9 mouse cellular contexts compared by ENCODE assay signal in genomic region chr3:36688874-36689273, GRCm38 (mm10). TPM values are rescaled to one million over a fixed set of nuclear protein-coding genes. Genes with fewer than 3 reads are reported as not detected.
DNase-seq lines count a peak whose midpoint lies in the region; ATAC-seq and TF ChIP-seq lines count a peak whose summit lies in the region.
"Had no signal": no experiment of that assay in that cellular context is flagged by ENCODE, and none has a peak within 500 bp of the region (broad histone marks: within the 10 kb centered on the region; RNA-seq: fewer than 3 reads in every experiment).

No protein-coding gene starts in this region.

- TF ChIP-seq CTCF in forebrain, postnatal 0 days (IDR thresholded peaks at IDR 0.05; ENCODE audit: low read depth): peak; percentile 87
- TF ChIP-seq CTCF in layer of hippocampus, adult 2 months (conservative IDR thresholded peaks at IDR 0.05): peak; percentile 82
- TF ChIP-seq CTCF in lung, embryonic 14.5 days (IDR thresholded peaks at IDR 0.05; ENCODE audit: low read depth): peak; percentile 91

- no peak overlapping the region for H3K27ac ChIP-seq in ES-E14 (ENCODE audit: insufficient read depth, low read depth, low read length, poor library complexity, severe bottlenecking)
- H3K27ac ChIP-seq in forebrain, postnatal 0 days (ENCODE audit: low read depth, low read length): no peak overlapping the region
- H3K27ac ChIP-seq in layer of hippocampus, adult 2 months: no peak overlapping the region
- no peak overlapping the region for H3K27ac ChIP-seq in lung, embryonic 14.5 days (ENCODE audit: low read depth)

- no peaks in the 10 kb centered on the region for H3K36me3 ChIP-seq in ES-E14 (ENCODE audit: control insufficient read depth, insufficient read depth, low read length, poor library complexity, severe bottlenecking)
- no peaks in the 10 kb centered on the region for H3K36me3 ChIP-seq in forebrain, postnatal 0 days (ENCODE audit: insufficient read depth)
- H3K36me3 ChIP-seq in lung, embryonic 14.5 days (ENCODE audit: insufficient read depth): no peaks in the 10 kb centered on the region

- H3K9ac ChIP-seq in ES-E14 (ENCODE audit: insufficient read depth, low read depth, low read length, poor library complexity, severe bottlenecking): no peak overlapping the region
- H3K9ac ChIP-seq in forebrain, postnatal 0 days: peak overlapping the region; percentile 79
- H3K9ac ChIP-seq in lung, embryonic 14.5 days: no peak overlapping the region

- in situ Hi-C loops in ES-E14 (cut with MboI; ENCODE audit: low sequenced_read_pairs in 2 of 2, unreplicated experiment in 2 of 2): no loop called here

- DNase-seq in ES-E14 (ENCODE audit: low read depth, low spot score): peak; percentile 67
- DNase-seq in cerebellum, adult 11-12 months: peak; percentile 40
- peak; percentile 79 for DNase-seq in forebrain, postnatal 0 days
- peak; percentile 87 for DNase-seq in heart, postnatal 4 days
- peak; percentile 19 to 64 for DNase-seq in layer of hippocampus, adult 2 months (ENCODE audit: low spot score in 2 of 2)
- DNase-seq in lung, embryonic 14.5 days: peak; percentile 84
- peak; percentile 50 for DNase-seq in retina, adult 2 months (ENCODE audit: low read depth, low spot score)
- DNase-seq in thymus, postnatal 14 days: peak; percentile 71

- 4% methylated on average over 21 of the region's 21 CpGs for WGBS in forebrain, postnatal 0 days
- 3% methylated on average over 21 of the region's 21 CpGs for WGBS in lung, embryonic 14.5 days

- no peaks in the 10 kb centered on the region for H3K9me3 ChIP-seq in ES-E14 (ENCODE audit: control insufficient read depth, insufficient read depth, low read depth, low read length)
- H3K9me3 ChIP-seq in forebrain, postnatal 0 days (ENCODE audit: low read length): no peaks in the 10 kb centered on the region
- no peaks in the 10 kb centered on the region for H3K9me3 ChIP-seq in lung, embryonic 14.5 days (ENCODE audit: low read depth, low read length)

- H3K4me2 ChIP-seq in forebrain, postnatal 0 days (ENCODE audit: low read depth): peak overlapping the region; percentile 74
- peak overlapping the region; percentile 91 for H3K4me2 ChIP-seq in lung, embryonic 14.5 days

- no peaks in the 10 kb centered on the region for H3K4me1 ChIP-seq in ES-E14 (ENCODE audit: control insufficient read depth in 2 of 2, insufficient read depth in 2 of 2, low read length in 2 of 2, poor library complexity in 1 of 2)
- no peaks in the 10 kb centered on the region for H3K4me1 ChIP-seq in forebrain, postnatal 0 days (ENCODE audit: insufficient read depth)
- H3K4me1 ChIP-seq in lung, embryonic 14.5 days (ENCODE audit: insufficient read depth): no peaks in the 10 kb centered on the region

- peak overlapping the region; percentile 67 to 74 for H3K4me3 ChIP-seq in ES-E14 (ENCODE audit: insufficient read depth in 1 of 2, low read depth in 1 of 2, low read length in 2 of 2, poor library complexity in 1 of 2, severe bottlenecking in 1 of 2)
- H3K4me3 ChIP-seq in forebrain, postnatal 0 days (ENCODE audit: low read depth, low read length): peak overlapping the region; percentile 74
- peak overlapping the region; percentile 59 for H3K4me3 ChIP-seq in layer of hippocampus, adult 2 months
- peak overlapping the region; percentile 60 for H3K4me3 ChIP-seq in lung, embryonic 14.5 days (ENCODE audit: low read depth, low read length)

- peak; percentile 56 for ATAC-seq in forebrain, postnatal 0 days
- peak; percentile 76 for ATAC-seq in lung, embryonic 14.5 days (ENCODE audit: insufficient read depth)

- peaks cover 4% of the 10 kb centered on the region; the same call in 1 of the 2 replicates for H3K27me3 ChIP-seq in forebrain, postnatal 0 days (ENCODE audit: insufficient read depth, low read length)
- peaks cover 15% of the 10 kb centered on the region for H3K27me3 ChIP-seq in lung, embryonic 14.5 days (ENCODE audit: insufficient read depth, low read length)

TF ChIP-seq in ES-E14, 5 proteins besides CTCF, POLR2A, EP300 and RAD21:
- no peak for TF ChIP-seq CHD2 (IDR thresholded peaks at IDR 0.05; ENCODE audit: low read depth, low read length)
- TF ChIP-seq HCFC1 (IDR thresholded peaks at IDR 0.05; ENCODE audit: borderline replicate concordance, insufficient read depth, low read length): no peak
- TF ChIP-seq ZC3H11A (IDR thresholded peaks at IDR 0.05; ENCODE audit: borderline replicate concordance, low read depth, low read length): no peak
- no peak for TF ChIP-seq ZNF384 (IDR thresholded peaks at IDR 0.05; ENCODE audit: low read depth, low read length)
- TF ChIP-seq MAFK (IDR thresholded peaks at IDR 0.05; ENCODE audit: insufficient read depth, low read depth, low read length): no peak

RNA-seq across cellular contexts. Expression of gene Trpc3, which starts 1.1 kb away (rescaled TPM):
- total RNA-seq in ES-E14 (2012; rRNA removed): 0.32 and 0.54 TPM in 2 replicates
- 9.7 and 12.3 TPM in 2 replicates for total RNA-seq in forebrain, postnatal 0 days (2014; rRNA removed)
- 3.6 and 8.2 TPM in 2 replicates for polyA plus RNA-seq in forebrain, postnatal 0 days (2015; fragmentation: Nextera tagmentation; extraction: Ambion mirVana)
- 1 to 10 TPM; 9.6 to 9.8 TPM for total RNA-seq in heart, postnatal 4 days (2021)
- 1 to 10 TPM; 4.1 to 5.9 TPM for total RNA-seq in layer of hippocampus, adult 2 months (2021)
- polyA plus RNA-seq in lung, embryonic 14.5 days (2014; fragmentation: Nextera tagmentation; extraction: Ambion mirVana): 2.4 and 3.9 TPM in 2 replicates
- polyA plus RNA-seq: erythroblast, embryonic 14.5 days had no signal
